Mouse (Mus musculus) kidney, postnatal 36 days (tissue): ENCODE data around the gene Maff.
A peak's percentile ranks its signal among the peaks of the same experiment; 100 is the strongest.

Experiments used
- DNase-seq, 2 experiments: peaks; one replicate each; pipeline ENCODE4 v3.0.0; 2021 to 2022; ENCODE audit warnings: mixed read lengths in 2 of 2

Gene Maff

DNA sequence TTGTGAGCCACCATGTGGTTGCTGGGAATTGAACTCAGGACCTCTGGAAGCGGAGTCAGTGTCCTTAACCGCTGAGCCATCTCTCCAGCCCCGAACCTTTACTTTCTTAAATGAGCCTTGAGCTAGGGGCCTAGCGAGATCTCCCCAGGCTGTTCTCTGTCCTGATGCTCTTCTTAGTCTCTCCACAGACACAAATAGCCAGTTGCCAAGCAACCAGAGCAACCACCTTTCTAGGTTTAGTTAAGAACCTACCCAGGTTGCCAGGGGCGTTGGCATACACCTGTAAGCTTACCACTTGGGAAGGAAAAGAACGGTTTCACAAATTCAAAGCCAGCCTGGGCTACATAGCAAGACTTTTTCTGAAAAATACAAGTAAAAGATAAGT lies 16.4 kb upstream of the Maff start:
- no peak for DNase-seq

GRCm38 (mm10) chr15:79330521-79330920 lies 15.9 kb upstream of the Maff start:
- DNase-seq, result no peak

GRCm38 (mm10) chr15:79333409-79333808 lies 13.0 kb upstream of the Maff start:
- peak; percentile 39 to 62 for DNase-seq

DNA sequence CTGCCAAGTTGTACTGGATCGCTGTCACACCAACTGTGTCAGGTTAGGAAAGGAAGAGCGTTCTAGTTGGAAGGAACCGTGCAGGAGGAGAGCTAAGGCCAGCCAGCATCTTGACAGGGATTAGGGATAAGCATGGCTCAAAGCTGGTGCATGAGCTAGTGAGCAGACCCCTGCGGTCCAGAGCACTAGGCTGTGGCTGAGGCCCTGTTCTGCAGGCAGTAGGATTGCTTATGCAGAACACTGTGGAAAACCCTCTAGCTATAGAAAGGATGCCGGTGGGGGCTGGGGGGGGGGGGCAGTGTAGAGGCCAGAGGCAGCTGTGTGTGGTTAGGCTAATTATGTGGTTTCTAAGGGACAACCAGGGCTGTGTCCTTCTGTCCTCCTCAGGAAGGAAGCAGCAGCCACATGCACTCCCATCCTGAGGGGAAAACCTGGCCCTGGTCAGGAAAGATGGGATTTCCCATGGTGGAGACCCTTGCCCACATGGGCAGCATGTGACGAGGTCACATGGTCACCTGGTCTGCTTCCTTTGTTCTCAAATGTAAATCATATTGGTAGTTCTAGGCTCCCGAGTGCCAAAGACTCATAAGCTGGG lies 11.3 kb upstream of the Maff start:
- DNase-seq, result no peak

- no peak for DNase-seq
These were observed 7.4 kb upstream of the Maff start for GRCm38 (mm10) chr15:79338978-79339377.

DNA sequence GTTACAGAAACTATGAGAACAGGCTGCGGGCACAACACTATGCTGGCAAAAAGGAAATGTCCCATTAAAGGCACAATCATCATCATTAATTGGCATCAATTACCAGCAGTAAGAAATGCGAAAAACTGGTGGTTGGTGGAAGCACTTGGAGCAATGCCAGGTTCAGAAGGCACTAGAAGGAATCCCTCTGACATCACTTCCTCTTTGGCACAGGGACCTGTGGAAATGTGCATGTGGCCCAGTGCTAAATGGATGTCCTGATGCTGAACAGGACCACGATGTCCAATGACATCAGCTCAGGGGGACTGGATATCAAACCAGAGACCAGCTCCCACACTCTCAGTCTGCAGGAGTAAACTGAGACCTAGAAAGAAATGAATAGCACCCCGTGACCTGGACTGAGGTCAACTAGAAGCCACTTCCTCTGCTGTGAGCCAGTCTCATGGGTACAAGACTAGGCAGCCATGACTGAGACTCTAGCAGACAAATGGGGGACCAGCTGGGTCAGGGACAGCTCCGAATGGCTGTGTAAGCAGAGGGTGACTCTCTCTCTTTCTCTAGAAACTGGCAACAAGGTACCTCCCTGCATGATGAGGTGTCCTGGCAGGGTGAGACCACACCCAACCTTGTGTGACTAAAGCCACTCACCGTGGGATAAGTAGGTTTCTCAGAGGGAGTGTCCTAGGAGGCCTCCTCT lies 3.6 kb upstream of the Maff start:
- no peak for DNase-seq

- DNase-seq, result peak; percentile 54 to 68
These were observed 1.8 kb upstream of the Maff start for GRCm38 (mm10) chr15:79344627-79345026.

DNA sequence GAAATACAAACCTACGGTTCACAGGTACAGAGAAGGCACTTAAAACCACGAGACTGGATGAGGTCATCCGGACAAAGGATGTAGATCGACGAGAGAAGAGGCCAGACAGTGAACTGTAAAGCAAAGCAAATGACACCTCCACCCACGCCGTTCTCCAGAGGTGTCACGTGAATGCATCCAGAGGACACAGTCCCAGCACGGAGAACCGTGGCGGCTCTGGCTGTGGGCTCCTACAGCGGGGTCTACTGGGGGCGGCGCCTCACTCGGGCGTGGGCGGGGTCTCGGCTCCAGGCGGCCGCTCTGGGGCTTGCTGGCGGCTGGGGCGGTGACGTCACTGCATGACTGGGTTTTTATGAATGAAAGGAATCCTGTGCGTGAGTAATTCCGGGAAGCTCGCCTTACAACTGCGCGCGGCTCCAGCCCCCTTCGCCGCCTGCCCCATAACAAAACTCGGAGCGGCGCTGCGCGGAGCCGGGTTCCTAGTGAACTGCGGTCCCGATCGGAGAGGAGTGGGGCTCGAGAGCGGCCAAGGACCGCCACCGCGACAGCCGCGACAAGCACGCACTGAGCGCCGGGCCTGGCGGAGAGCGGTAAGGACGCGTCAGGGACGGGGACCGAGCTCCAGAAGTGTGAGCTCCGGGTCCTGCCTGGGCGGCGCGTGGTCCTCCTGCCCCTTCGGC lies 884 bp downstream of the Maff start:
- DNase-seq, result peak; percentile 91 to 93

GRCm38 (mm10) chr15:79347845-79348506 lies 1.6 kb downstream of the Maff start:
- peak; percentile 81 for DNase-seq

GRCm38 (mm10) chr15:79348651-79349050 lies 2.2 kb downstream of the Maff start:
- DNase-seq, result no peak

- no peak for DNase-seq
These were observed 4.4 kb downstream of the Maff start for GRCm38 (mm10) chr15:79350866-79351265.

- peak; percentile 68 to 86 for DNase-seq
These were observed 4.9 kb downstream of the Maff start for GRCm38 (mm10) chr15:79351331-79351767.

- no peak for DNase-seq
These were observed 6.1 kb downstream of the Maff start for GRCm38 (mm10) chr15:79352479-79352878.

GRCm38 (mm10) chr15:79353690-79354305 lies 7.4 kb downstream of the Maff start:
- no peak for DNase-seq

- no peak for DNase-seq
These were observed 8.2 kb downstream of the Maff start for GRCm38 (mm10) chr15:79354619-79355018.

DNA sequence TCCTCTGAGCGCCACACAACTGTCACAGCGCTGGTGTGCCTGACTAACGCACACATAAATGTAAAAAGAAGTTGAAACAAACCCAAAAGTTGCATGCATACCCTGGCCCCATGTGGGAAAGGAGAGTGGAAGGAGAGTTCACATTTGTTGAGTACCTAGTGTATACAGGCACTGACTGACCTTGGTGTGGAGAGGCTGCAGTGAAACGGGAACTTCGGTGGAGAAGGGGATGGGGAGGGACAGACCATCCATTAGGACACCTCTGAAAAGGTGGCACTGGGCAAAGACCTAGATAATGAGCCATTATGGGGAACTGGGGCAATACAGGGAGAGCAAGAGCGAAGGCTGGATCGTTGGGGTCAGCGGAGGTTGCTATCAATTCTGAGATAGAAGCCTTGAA lies 10.1 kb downstream of the Maff start:
- DNase-seq, result no peak

GRCm38 (mm10) chr15:79357036-79357911 lies 10.9 kb downstream of the Maff start:
- DNase-seq, result peak; percentile 72 to 87

GRCm38 (mm10) chr15:79357974-79358690 lies 11.7 kb downstream of the Maff start:
- DNase-seq, result peak in 1 of 2 experiments; percentile 40

GRCm38 (mm10) chr15:79359954-79360353 lies 13.5 kb downstream of the Maff start:
- peak; percentile 73 to 77 for DNase-seq

GRCm38 (mm10) chr15:79360371-79360770 lies 13.9 kb downstream of the Maff start:
- DNase-seq, result no peak

DNA sequence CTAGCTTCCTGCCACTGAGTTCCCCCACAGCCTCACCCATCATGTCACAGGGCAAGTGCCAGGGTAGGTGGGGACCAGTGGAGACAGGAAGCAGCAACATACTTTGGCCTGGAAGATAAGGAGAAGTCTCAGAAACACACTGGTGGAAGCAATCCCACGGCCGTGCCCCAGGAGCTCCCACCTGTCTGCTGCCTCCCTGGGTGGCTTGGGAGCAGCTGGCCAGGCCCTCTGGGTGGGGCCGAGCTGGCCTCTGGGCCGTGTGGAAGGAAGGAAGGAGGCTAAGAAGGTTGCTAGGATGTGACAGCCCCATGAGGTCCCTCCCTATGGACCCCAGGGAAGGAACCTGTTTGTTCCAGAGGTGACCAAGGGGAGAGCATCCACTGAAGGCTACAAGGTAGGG lies 14.6 kb downstream of the Maff start:
- DNase-seq, result no peak
